Mouse (Mus musculus) embryonic facial prominence, embryonic 15.5 days (tissue): ENCODE measurements around the gene Gm7358. TPM values are rescaled to one million over a fixed set of nuclear protein-coding genes. Genes with fewer than 3 reads are reported as not detected.
"Not testable (repeated sequence)": the region's sequence is repeated elsewhere in the genome, so short reads cannot be mapped to it uniquely, and the experiment has no call there.

Experiments
- ATAC-seq: fragments of 200-750 bp; cut with Nextera tagmentation; 2 replicates; pipeline ENCODE4 v1.8.0; 2017; ENCODE audit warnings: low read depth, moderate TSS enrichment; ENCODE audit not compliant: insufficient number of reproducible peaks, low FRiP score, low TSS enrichment
- H3K27ac ChIP-seq: fragments of 300-500 bp; sonication (generic); replicated peaks from 2 replicates; pipeline ENCODE4 v1.5.1; 2015; ENCODE audit warnings: mild to moderate bottlenecking, inconsistent platforms
- H3K27me3 ChIP-seq: fragments of 300-500 bp; sonication (generic); 2 replicates; pipeline ENCODE4 v1.6.1; 2015; ENCODE audit warnings: inconsistent platforms
- H3K36me3 ChIP-seq: fragments of 300-500 bp; sonication (generic); 2 replicates; pipeline ENCODE4 v1.6.1; 2015; ENCODE audit warnings: mild to moderate bottlenecking, inconsistent platforms
- H3K4me1 ChIP-seq: fragments of 300-500 bp; sonication (generic); 2 replicates; pipeline ENCODE4 v1.6.1; 2015; ENCODE audit warnings: inconsistent platforms
- H3K4me2 ChIP-seq: fragments of 300-500 bp; sonication (generic); replicated peaks from 2 replicates; pipeline ENCODE4 v1.6.1; 2015; ENCODE audit warnings: mild to moderate bottlenecking, inconsistent platforms
- H3K4me3 ChIP-seq: fragments of 300-500 bp; sonication (generic); replicated peaks from 2 replicates; pipeline ENCODE4 v1.5.1; 2015; ENCODE audit warnings: mild to moderate bottlenecking, inconsistent platforms
- H3K9ac ChIP-seq: fragments of 300-500 bp; sonication (generic); 2 replicates; pipeline ENCODE4 v1.6.1; 2015; ENCODE audit warnings: inconsistent platforms
- H3K9me3 ChIP-seq: fragments of 300-500 bp; sonication (generic); replicated peaks from 2 replicates; pipeline ENCODE4 v1.6.1; 2016; ENCODE audit warnings: inconsistent platforms
- WGBS: fragments of 180-500 bp; shearing (Covaris S2); methylation state at CpG from one replicate; pipeline ENCODE4 v1.1.7; 2015; 5-methylcytosine and 5-hydroxymethylcytosine counted together
- polyA plus RNA-seq: library from polyadenylated mRNA; unstranded; fragments of >200 nt; fragmentation: Nextera tagmentation; extraction: Ambion mirVana; gene quantifications from 2 replicates; pipeline ENCODE4 v1.2.1, GENCODE M21; 2015

Gene Gm7358
- polyA plus RNA-seq: not detected in 2 replicates

DNA sequence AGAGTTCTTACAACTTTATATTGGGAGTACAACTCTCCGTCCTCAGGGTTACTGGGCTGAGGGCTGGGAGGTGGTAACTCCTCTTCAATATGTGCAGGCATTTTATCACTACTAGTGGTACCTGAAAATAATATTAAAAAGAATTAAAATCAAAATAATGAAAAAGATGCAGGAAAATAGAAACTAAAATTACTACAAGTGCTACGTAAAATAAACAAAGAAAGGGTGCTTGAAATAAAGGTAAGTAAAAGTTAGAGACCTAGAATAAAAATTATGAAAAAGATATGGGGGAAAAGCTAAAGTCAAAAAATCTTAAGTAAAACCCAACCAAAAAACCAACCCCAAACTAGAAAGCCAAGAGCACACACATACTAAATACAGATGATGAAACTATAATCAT is at the start of gene Gm7358:
Gm7358 (minus strand) TSS at position 101 of the 400 bp plus-strand sequence.
- WGBS: no CpG with 5 or more reads among the region's 2 CpGs
- H3K4me3 ChIP-seq: not testable (repeated sequence)

DNA sequence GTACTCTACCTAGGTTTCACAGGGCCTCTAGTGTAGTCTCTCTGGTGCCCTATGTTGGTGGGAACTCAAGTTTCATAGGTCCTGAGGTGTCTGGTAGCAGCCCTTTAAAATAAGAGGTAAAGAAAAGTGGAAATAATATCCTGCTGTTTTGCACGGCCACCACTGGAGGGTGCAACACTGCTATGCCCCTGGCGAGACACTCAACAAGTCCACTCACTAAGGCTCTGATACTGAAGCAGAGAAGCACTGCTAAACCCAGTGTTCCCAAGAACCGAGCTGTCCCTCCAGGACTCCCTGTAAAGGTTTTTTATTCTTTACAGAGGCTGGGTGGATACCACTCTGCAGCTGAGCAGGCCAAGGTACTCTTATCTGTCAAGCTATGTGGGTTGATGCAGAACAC is 43.7 kb upstream of the Gm7358 start:
- H3K27me3 ChIP-seq, H3K9ac ChIP-seq, H3K36me3 ChIP-seq, H3K4me2 ChIP-seq, H3K27ac ChIP-seq, H3K9me3 ChIP-seq, ATAC-seq, H3K4me3 ChIP-seq, H3K4me1 ChIP-seq: not testable (repeated sequence)
- WGBS: 25% methylated on average over 3 of the region's 3 CpGs

More for the DNA sequence above, at the start of gene Gm7358:
- H3K4me2 ChIP-seq, H3K4me1 ChIP-seq, H3K27ac ChIP-seq, H3K9ac ChIP-seq, H3K36me3 ChIP-seq, H3K9me3 ChIP-seq, ATAC-seq, H3K27me3 ChIP-seq: not testable (repeated sequence)

DNA sequence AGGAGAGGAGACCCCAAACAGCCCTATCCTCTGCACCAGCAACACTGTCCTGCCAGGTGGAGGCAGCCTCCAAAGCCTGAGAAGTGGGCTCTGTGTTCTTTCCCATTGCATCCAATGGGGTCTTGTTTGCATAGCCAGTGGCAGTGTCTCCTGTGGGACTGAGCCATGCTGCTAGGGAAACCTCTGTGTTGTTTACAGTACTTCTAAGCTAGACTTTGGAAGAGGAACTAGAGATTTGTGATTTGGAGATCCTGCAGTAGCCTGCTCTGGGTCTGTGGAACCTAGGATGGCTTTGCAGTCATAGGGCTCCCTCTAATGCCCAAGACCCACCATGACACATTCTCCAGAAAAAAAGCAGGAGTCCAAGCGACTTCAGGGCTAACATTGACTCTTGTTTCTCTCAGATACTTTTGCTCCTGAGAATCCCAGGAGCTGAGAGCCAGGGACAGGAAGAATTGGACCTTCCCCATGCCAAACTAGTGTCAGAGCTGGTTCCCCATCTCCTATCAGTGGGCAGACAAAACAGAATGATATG is 42.2 kb upstream of the Gm7358 start:
- 20% methylated on average over 1 of the region's 1 CpGs for WGBS
- ATAC-seq: not testable (repeated sequence)

DNA sequence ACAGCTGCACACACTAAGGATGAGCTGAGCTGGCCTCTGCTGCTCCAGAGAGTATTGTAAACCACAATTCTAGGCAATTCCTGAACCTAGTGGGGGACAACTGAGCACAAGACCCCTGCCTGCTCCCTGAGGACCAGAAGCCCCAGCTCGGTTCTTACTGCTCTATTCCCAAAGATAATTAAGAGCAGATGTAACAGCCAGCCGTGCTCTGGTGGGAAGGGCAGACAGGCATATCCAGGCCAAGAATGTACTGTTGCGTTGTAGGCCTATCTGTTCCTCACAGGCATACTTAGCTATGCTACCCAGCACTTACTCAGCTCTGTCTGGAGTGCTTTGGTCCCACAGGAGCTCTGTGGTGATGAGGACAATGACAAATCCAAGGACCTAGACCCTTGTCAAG is 40.6 kb upstream of the Gm7358 start:
- not testable (repeated sequence) for ATAC-seq, H3K27ac ChIP-seq, H3K4me3 ChIP-seq, H3K4me1 ChIP-seq, H3K9ac ChIP-seq, H3K27me3 ChIP-seq, H3K4me2 ChIP-seq, H3K36me3 ChIP-seq, H3K9me3 ChIP-seq
- 19% methylated on average over 3 of the region's 3 CpGs for WGBS

More for the DNA sequence above, 42.2 kb upstream of the Gm7358 start:
- not testable (repeated sequence) for H3K4me2 ChIP-seq, H3K27ac ChIP-seq, H3K9me3 ChIP-seq, H3K4me3 ChIP-seq, H3K4me1 ChIP-seq, H3K36me3 ChIP-seq, H3K9ac ChIP-seq, H3K27me3 ChIP-seq

DNA sequence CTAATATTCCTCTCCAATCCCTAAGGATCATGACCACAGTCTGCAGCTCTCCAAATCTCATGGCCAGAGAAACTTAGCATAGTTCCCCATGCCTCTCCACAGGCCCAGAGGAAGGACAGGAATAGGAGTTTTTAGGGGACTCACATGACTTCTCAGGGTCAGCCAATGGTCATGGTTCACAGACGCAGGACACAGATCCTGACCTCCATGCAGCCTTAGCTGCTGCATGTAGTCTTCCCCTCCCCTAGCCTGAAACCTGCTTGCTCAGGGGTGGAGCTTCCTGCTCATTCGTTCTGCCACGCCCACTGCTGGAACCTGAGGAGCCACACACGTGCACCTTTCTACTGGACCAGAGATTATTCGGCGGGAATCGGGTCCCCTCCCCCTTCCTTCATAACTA is 34.8 kb upstream of the Gm7358 start:
- not testable (repeated sequence) for H3K4me1 ChIP-seq, H3K4me3 ChIP-seq, H3K9ac ChIP-seq, H3K27ac ChIP-seq, H3K36me3 ChIP-seq, ATAC-seq, H3K9me3 ChIP-seq, H3K4me2 ChIP-seq, H3K27me3 ChIP-seq
- 32% methylated on average over 3 of the region's 7 CpGs for WGBS

DNA sequence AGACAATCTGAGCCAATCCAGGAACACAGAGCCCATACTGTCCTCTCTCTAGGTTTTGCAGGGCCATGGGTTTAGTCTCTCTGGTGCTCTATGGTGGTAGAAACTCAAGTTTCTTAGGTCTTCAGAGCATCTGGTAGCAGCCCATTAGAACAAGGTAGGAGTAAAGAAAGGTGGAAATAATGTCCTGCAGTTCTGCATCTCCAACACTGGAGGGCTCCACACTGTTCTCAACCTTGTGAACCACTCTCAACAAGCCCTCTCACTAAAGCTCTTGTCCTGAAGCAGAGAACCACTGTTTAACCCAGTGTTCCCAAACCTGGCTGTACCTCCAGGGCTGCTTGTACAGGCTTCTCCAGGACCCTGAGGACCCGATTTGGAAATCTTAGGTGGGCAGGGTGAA is 27.3 kb upstream of the Gm7358 start:
- ATAC-seq, H3K27me3 ChIP-seq: not testable (repeated sequence)
- 5% methylated on average over 1 of the region's 1 CpGs for WGBS

DNA sequence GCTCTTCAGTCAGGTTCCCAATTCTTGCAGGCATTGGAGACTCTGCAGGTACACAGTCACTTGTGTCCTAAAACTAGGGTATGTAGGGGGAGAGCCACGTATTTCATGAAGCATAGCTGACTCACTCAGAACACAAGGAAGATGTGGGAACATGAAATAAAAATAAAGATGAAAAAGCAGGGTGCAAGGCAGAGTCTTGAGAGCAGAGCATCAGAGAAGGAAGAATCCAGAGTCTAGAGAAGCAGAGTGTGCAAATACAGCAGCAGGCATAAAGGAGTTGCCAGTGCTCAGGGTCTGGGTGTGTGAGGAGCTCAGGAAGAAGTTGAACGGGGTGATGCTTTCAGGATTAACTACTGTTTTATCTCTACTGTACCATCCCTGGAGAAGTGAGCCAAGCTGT is 17.5 kb downstream of the Gm7358 start:
- H3K27me3 ChIP-seq, ATAC-seq, H3K4me2 ChIP-seq, H3K9ac ChIP-seq, H3K36me3 ChIP-seq, H3K27ac ChIP-seq, H3K4me1 ChIP-seq, H3K4me3 ChIP-seq, H3K9me3 ChIP-seq: not testable (repeated sequence)
- WGBS: 74% methylated on average over 1 of the region's 2 CpGs

More for the DNA sequence above, 27.3 kb upstream of the Gm7358 start:
- not testable (repeated sequence) for H3K9ac ChIP-seq, H3K4me2 ChIP-seq, H3K27ac ChIP-seq, H3K9me3 ChIP-seq, H3K4me3 ChIP-seq, H3K36me3 ChIP-seq, H3K4me1 ChIP-seq

DNA sequence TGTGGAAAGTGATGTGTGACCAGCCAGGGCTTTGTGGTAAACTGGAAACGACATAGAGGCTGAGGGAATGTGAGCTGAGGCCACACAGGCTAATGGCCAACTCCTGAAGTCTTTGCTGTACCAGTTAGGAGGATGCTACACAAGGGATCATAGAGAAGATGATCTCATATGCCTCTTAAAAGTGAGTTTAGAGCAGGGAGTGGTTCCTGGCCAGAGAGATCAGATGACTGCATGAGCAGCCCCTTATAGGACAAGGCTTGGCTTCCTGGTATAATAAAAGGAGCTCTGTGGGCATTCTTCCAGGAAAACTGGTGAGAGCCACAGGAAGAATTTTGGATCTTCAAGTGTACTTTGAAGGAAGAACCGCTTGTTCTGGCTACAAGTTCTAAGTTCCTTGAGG is 22.3 kb downstream of the Gm7358 start:
- H3K9me3 ChIP-seq, H3K4me3 ChIP-seq, H3K27ac ChIP-seq, H3K4me1 ChIP-seq, H3K27me3 ChIP-seq, ATAC-seq, H3K36me3 ChIP-seq, H3K9ac ChIP-seq, H3K4me2 ChIP-seq: not testable (repeated sequence)
- 58% methylated on average over 1 of the region's 2 CpGs for WGBS

DNA sequence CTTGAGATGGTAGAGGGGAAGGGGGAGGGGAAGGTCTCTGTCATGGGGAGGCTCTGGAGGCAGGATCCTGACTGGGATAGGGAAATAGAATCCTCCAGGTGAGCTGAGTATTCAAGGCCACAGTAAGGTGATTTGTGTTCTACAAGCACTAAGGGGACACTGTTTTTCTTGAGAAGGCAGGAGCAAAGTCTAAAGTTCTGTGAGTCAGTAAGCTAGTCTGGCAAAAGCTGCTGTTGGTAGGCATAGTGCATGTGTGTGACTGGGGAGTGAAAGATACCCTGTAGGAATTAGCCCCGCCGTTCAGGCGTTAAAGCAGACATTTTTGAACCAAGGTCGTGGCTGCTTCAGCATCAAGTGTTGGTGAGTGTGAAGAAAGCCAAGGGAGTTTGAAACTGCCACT is 23.2 kb downstream of the Gm7358 start:
- not testable (repeated sequence) for H3K36me3 ChIP-seq, H3K4me2 ChIP-seq, ATAC-seq, H3K9ac ChIP-seq, H3K4me1 ChIP-seq, H3K4me3 ChIP-seq, H3K9me3 ChIP-seq, H3K27ac ChIP-seq, H3K27me3 ChIP-seq
- WGBS: 82% methylated on average over 4 of the region's 4 CpGs

Other genes with a start within 250 kb of the Gm7358 start
- not detected in 2 replicates for gene Gm7168, start 111.2 kb downstream of the Gm7358 start, polyA plus RNA-seq
- gene Gm7356, start 55.8 kb downstream of the Gm7358 start, polyA plus RNA-seq: not detected in 2 replicates
- gene Dact2, start 144.8 kb upstream of the Gm7358 start, polyA plus RNA-seq: 3.5 and 3.9 TPM in 2 replicates
- gene Smoc2, start 220.0 kb upstream of the Gm7358 start, polyA plus RNA-seq: 172 and 177 TPM in 2 replicates